Mouse (Mus musculus) urinary bladder, postnatal 4 days (tissue): ENCODE measurements around the gene Sgcd.
"Not testable (repeated sequence)": the region's sequence is repeated elsewhere in the genome, so short reads cannot be mapped to it uniquely, and the experiment has no call there.

Experiments used
- DNase-seq, 2 experiments: peaks; one replicate each; pipeline ENCODE4 v3.0.0; 2021 to 2022; ENCODE audit warnings: low spot score in 2 of 2

Sgcd gene

GRCm38 (mm10) chr11:47460149-47460548 is 528.6 kb downstream of the Sgcd start:
- no peak for DNase-seq

- no peak for DNase-seq
These were observed 529.6 kb downstream of the Sgcd start for GRCm38 (mm10) chr11:47459214-47459613.

GRCm38 (mm10) chr11:47447790-47448189 is 541.0 kb downstream of the Sgcd start:
- no peak for DNase-seq

- DNase-seq, result no peak
These were observed 542.4 kb downstream of the Sgcd start for GRCm38 (mm10) chr11:47446337-47446736.

- no peak for DNase-seq
These were observed 543.1 kb downstream of the Sgcd start for GRCm38 (mm10) chr11:47445683-47446082.

- no peak for DNase-seq
These were observed 546.5 kb downstream of the Sgcd start for GRCm38 (mm10) chr11:47442266-47442665.

- DNase-seq, result no peak
These were observed 589.2 kb downstream of the Sgcd start for GRCm38 (mm10) chr11:47399607-47400006.

GRCm38 (mm10) chr11:47390798-47391197 is 598.0 kb downstream of the Sgcd start:
- not testable (repeated sequence) for DNase-seq

- DNase-seq, result no peak
These were observed 599.4 kb downstream of the Sgcd start for GRCm38 (mm10) chr11:47389327-47389726.

GRCm38 (mm10) chr11:47387726-47388125 is 601.0 kb downstream of the Sgcd start:
- no peak for DNase-seq

- no peak for DNase-seq
These were observed 602.6 kb downstream of the Sgcd start for GRCm38 (mm10) chr11:47386136-47386535.

- no peak for DNase-seq
These were observed 609.2 kb downstream of the Sgcd start for GRCm38 (mm10) chr11:47379630-47379958.

GRCm38 (mm10) chr11:47378843-47379629 is 609.7 kb downstream of the Sgcd start:
- DNase-seq, result peak; percentile 49 to 70

- no peak for DNase-seq
These were observed 611.3 kb downstream of the Sgcd start for GRCm38 (mm10) chr11:47377421-47377820.

- DNase-seq, result no peak
These were observed 611.9 kb downstream of the Sgcd start for GRCm38 (mm10) chr11:47376915-47377314.

- no peak for DNase-seq
These were observed 617.2 kb downstream of the Sgcd start for GRCm38 (mm10) chr11:47371616-47372015.

GRCm38 (mm10) chr11:47351585-47351984 is 637.2 kb downstream of the Sgcd start:
- no peak for DNase-seq

- DNase-seq, result no peak
These were observed 645.3 kb downstream of the Sgcd start for GRCm38 (mm10) chr11:47343486-47343885.

GRCm38 (mm10) chr11:47333702-47334101 is 655.1 kb downstream of the Sgcd start:
- no peak for DNase-seq

GRCm38 (mm10) chr11:47305579-47305978 is 683.2 kb downstream of the Sgcd start:
- no peak for DNase-seq

- no peak for DNase-seq
These were observed 683.9 kb downstream of the Sgcd start for GRCm38 (mm10) chr11:47304702-47305450.

GRCm38 (mm10) chr11:47299777-47300176 is 689.0 kb downstream of the Sgcd start:
- DNase-seq, result no peak

- no peak for DNase-seq
These were observed 690.9 kb downstream of the Sgcd start for GRCm38 (mm10) chr11:47297805-47298340.
